Mouse (Mus musculus) cortical plate, adult 2 months (tissue): ENCODE measurements around the gene Dlg5.

Experiments used
- CTCF ChIP-seq: fragments of 200-500 bp; IDR thresholded peaks from 2 replicates; pipeline ENCODE4 v1.5.1; 2011; ENCODE audit warnings: mild to moderate bottlenecking, control low read depth, low read length; ENCODE audit not compliant: insufficient read depth; ENCODE audit errors: extremely low read depth
- POLR2A ChIP-seq: fragments of 200-500 bp; IDR thresholded peaks from 2 replicates; pipeline ENCODE4 v1.6.1; 2011; ENCODE audit warnings: mild to moderate bottlenecking, low read length, control low read depth; ENCODE audit not compliant: insufficient read depth; ENCODE audit errors: extremely low read depth

- no peak for TF ChIP-seq CTCF
- TF ChIP-seq POLR2A, result no peak
Measured at GRCm38 (mm10) chr14:24213336-24213735, 32.4 kb downstream of the Dlg5 start.
